Mouse (Mus musculus) kidney, postnatal 25 days (tissue): ENCODE results near the gene Agap2.

Experiments
- DNase-seq, 2 experiments: peaks; one replicate each; pipeline ENCODE4 v3.0.0; 2021; ENCODE audit warnings: mixed read lengths in 2 of 2

Agap2 gene

GRCm38 (mm10) chr10:127107563-127108261 lies 32.6 kb downstream of the Agap2 start:
- no peak for DNase-seq

GRCm38 (mm10) chr10:127108262-127108583 lies 33.1 kb downstream of the Agap2 start:
- no peak for DNase-seq

GRCm38 (mm10) chr10:127111001-127111887 lies 36.2 kb downstream of the Agap2 start:
- no peak for DNase-seq

- DNase-seq: no peak
Observed at GRCm38 (mm10) chr10:127114408-127114807, 39.3 kb downstream of the Agap2 start.

- no peak for DNase-seq
Observed at GRCm38 (mm10) chr10:127115068-127115467, 40.0 kb downstream of the Agap2 start.

GRCm38 (mm10) chr10:127118470-127118869 lies 43.4 kb downstream of the Agap2 start:
- DNase-seq: no peak

GRCm38 (mm10) chr10:127119229-127119628 lies 44.1 kb downstream of the Agap2 start:
- DNase-seq: no peak

GRCm38 (mm10) chr10:127120301-127121065 lies 45.4 kb downstream of the Agap2 start:
- DNase-seq: peak in 1 of 2 experiments; percentile 42

GRCm38 (mm10) chr10:127121066-127121477 lies 46.0 kb downstream of the Agap2 start, which contains the start of gene Os9:
Gene Os9, minus strand, starts transcription at chr10:127121131.
- DNase-seq: peak; percentile 97 to 98

GRCm38 (mm10) chr10:127122018-127122417 lies 46.9 kb downstream of the Agap2 start:
- no peak for DNase-seq

- DNase-seq: peak; percentile 32 to 53
Observed at GRCm38 (mm10) chr10:127122784-127123435, 47.8 kb downstream of the Agap2 start.

GRCm38 (mm10) chr10:127123436-127123805 lies 48.3 kb downstream of the Agap2 start:
- peak; percentile 63 to 87 for DNase-seq

GRCm38 (mm10) chr10:127125210-127126001 lies 50.3 kb downstream of the Agap2 start:
- peak; percentile 66 to 70 for DNase-seq

GRCm38 (mm10) chr10:127126579-127126978 lies 51.5 kb downstream of the Agap2 start:
- DNase-seq: no peak

- DNase-seq: no peak
Observed at GRCm38 (mm10) chr10:127127711-127128279, 52.7 kb downstream of the Agap2 start.

GRCm38 (mm10) chr10:127129431-127129830 lies 54.3 kb downstream of the Agap2 start:
- no peak for DNase-seq

- no peak for DNase-seq
Observed at GRCm38 (mm10) chr10:127132469-127132868, 57.4 kb downstream of the Agap2 start.

- peak in 1 of 2 experiments; percentile 50 for DNase-seq
Observed at GRCm38 (mm10) chr10:127134394-127135035, 59.4 kb downstream of the Agap2 start.

- no peak for DNase-seq
Observed at GRCm38 (mm10) chr10:127135118-127135836, 60.2 kb downstream of the Agap2 start.

- no peak for DNase-seq
Observed at GRCm38 (mm10) chr10:127136510-127136909, 61.4 kb downstream of the Agap2 start.
